Mouse (Mus musculus): ENCODE data around the gene Dtl. TPM values are rescaled to one million over a fixed set of nuclear protein-coding genes. Genes with fewer than 3 reads are reported as not detected.

The Dtl gene
- polyA plus RNA-seq, 1 experiment from 2014 or later: 12.7 TPM

GRCm38 (mm10) chr1:191584483-191584882 lies 9.1 kb upstream of the Dtl start:
- ChIA-PET CTCF (interaction anchor here (9.7 kb wide), 1 partner anchor 235 kb away, joined by 70 read pairs; the partner anchor contains the start of gene Nek2), POLR2A (no interaction called here)
- TF ChIP-seq CTCF (IDR thresholded peaks at IDR 0.05): no peak
- in situ Hi-C loops (cut with MboI; ENCODE audit: low pct_unique_long_range_greater_than_20kb): no loop called here
- ATAC-seq (no peak), DNase-seq (ENCODE audit: low read depth, low spot score) (no peak)
- no peaks in the 10 kb centered on the region for H3K27me3 ChIP-seq

GRCm38 (mm10) chr1:191583836-191584235 lies 8.5 kb upstream of the Dtl start:
- DNase-seq (ENCODE audit: low read depth, low spot score) (no peak), ATAC-seq (no peak)
- ChIA-PET POLR2A (no interaction called here), CTCF (interaction anchor here (9.7 kb wide), 1 partner anchor 236 kb away, joined by 70 read pairs; the partner anchor contains the start of gene Nek2)
- no peaks in the 10 kb centered on the region for H3K27me3 ChIP-seq
- in situ Hi-C loops (cut with MboI; ENCODE audit: low pct_unique_long_range_greater_than_20kb): no loop called here
- TF ChIP-seq CTCF (IDR thresholded peaks at IDR 0.05): no peak

GRCm38 (mm10) chr1:191581641-191582040 lies 6.3 kb upstream of the Dtl start:
- ChIA-PET POLR2A (interaction anchor here (0.7 kb wide), 1 partner anchor 136 kb away, joined by 5 read pairs; the partner anchor contains the start of gene Lpgat1), CTCF (interaction anchor here (9.7 kb wide), 1 partner anchor 238 kb away, joined by 70 read pairs; the partner anchor contains the start of gene Nek2)
- DNase-seq (ENCODE audit: low read depth, low spot score): no peak
- no peaks in the 10 kb centered on the region for H3K27me3 ChIP-seq
- in situ Hi-C loops (cut with MboI; ENCODE audit: low pct_unique_long_range_greater_than_20kb): no loop called here
- ATAC-seq: no peak
- TF ChIP-seq CTCF (IDR thresholded peaks at IDR 0.05): no peak

GRCm38 (mm10) chr1:191579524-191579923 lies 4.2 kb upstream of the Dtl start:
- in situ Hi-C loops (cut with MboI; ENCODE audit: low pct_unique_long_range_greater_than_20kb): no loop called here
- H3K27me3 ChIP-seq: no peaks in the 10 kb centered on the region
- TF ChIP-seq CTCF (IDR thresholded peaks at IDR 0.05): no peak
- DNase-seq (ENCODE audit: low read depth, low spot score) (no peak), ATAC-seq (no peak)
- ChIA-PET CTCF (interaction anchor here (1.1 to 9.7 kb wide), 2 partner anchors 9 to 240 kb away, joined by 3 to 70 read pairs; partner anchors contain the start of gene Nek2), POLR2A (no interaction called here)

GRCm38 (mm10) chr1:191574871-191575457 lies 380 bp downstream of the Dtl start:
- POLR2A ChIA-PET: interaction anchor here (1.9 kb wide), 1 partner anchor 243 kb away, joined by 9 read pairs; no protein-coding TSS in a partner anchor
- DNase-seq (ENCODE audit: low read depth, low spot score) (no peak), ATAC-seq (peak; percentile 49)
- in situ Hi-C loops (cut with MboI; ENCODE audit: low pct_unique_long_range_greater_than_20kb): loop anchor here (25.0 kb wide), 2 partner anchors 488 to 638 kb away; partner anchors contain the start of genes Angel2 and Batf3
- no peak for TF ChIP-seq CTCF (IDR thresholded peaks at IDR 0.05)
- CTCF ChIA-PET: interaction anchor here (0.6 to 4.0 kb wide), 23 partner anchors 11 to 390 kb away, joined by 3 to 47 read pairs (median 5); partner anchors contain the start of genes Nek2 and Tmem206
- no peaks in the 10 kb centered on the region for H3K27me3 ChIP-seq

- ChIA-PET POLR2A (no interaction called here), CTCF (interaction anchor here (1.2 to 2.8 kb wide), 4 partner anchors 11 to 244 kb away, joined by 3 to 15 read pairs (median 8); no protein-coding TSS in a partner anchor)
- no peak for TF ChIP-seq CTCF (IDR thresholded peaks at IDR 0.05)
- H3K27me3 ChIP-seq: no peaks in the 10 kb centered on the region
- in situ Hi-C loops (cut with MboI; ENCODE audit: low pct_unique_long_range_greater_than_20kb): loop anchor here (25.0 kb wide), 2 partner anchors 487 to 637 kb away; partner anchors contain the start of genes Angel2 and Batf3
- no peak for DNase-seq (ENCODE audit: low read depth, low spot score)
- ATAC-seq: no peak
Measured at GRCm38 (mm10) chr1:191573906-191574639, 1.3 kb downstream of the Dtl start.

GRCm38 (mm10) chr1:191570415-191570814 lies 4.9 kb downstream of the Dtl start:
- ATAC-seq (no peak), DNase-seq (ENCODE audit: low read depth, low spot score) (no peak)
- H3K27me3 ChIP-seq: no peaks in the 10 kb centered on the region
- POLR2A ChIA-PET: no interaction called here
- CTCF ChIA-PET: no interaction called here
- in situ Hi-C loops (cut with MboI; ENCODE audit: low pct_unique_long_range_greater_than_20kb): loop anchor here (25.0 kb wide), 2 partner anchors 483 to 633 kb away; partner anchors contain the start of genes Angel2 and Batf3
- TF ChIP-seq CTCF (IDR thresholded peaks at IDR 0.05): no peak

GRCm38 (mm10) chr1:191569625-191570024 lies 5.7 kb downstream of the Dtl start:
- ChIA-PET CTCF (interaction anchor here (1.7 kb wide), 1 partner anchor 270 kb away, joined by 4 read pairs; no protein-coding TSS in a partner anchor), POLR2A (no interaction called here)
- no peak for TF ChIP-seq CTCF (IDR thresholded peaks at IDR 0.05)
- in situ Hi-C loops (cut with MboI; ENCODE audit: low pct_unique_long_range_greater_than_20kb): loop anchor here (5.0 to 25.0 kb wide), 4 partner anchors 177 to 632 kb away; partner anchors contain the start of genes Angel2 and Batf3
- no peaks in the 10 kb centered on the region for H3K27me3 ChIP-seq
- no peak for ATAC-seq
- no peak for DNase-seq (ENCODE audit: low read depth, low spot score)

- DNase-seq (ENCODE audit: low read depth, low spot score): no peak
- in situ Hi-C loops (cut with MboI; ENCODE audit: low pct_unique_long_range_greater_than_20kb): loop anchor here (5.0 to 25.0 kb wide), 4 partner anchors 176 to 631 kb away; partner anchors contain the start of genes Angel2 and Batf3
- H3K27me3 ChIP-seq: no peaks in the 10 kb centered on the region
- POLR2A ChIA-PET: interaction anchor here (1.1 kb wide), 1 partner anchor 176 kb away, joined by 3 read pairs; no protein-coding TSS in a partner anchor
- TF ChIP-seq CTCF (IDR thresholded peaks at IDR 0.05): no peak
- CTCF ChIA-PET: interaction anchor here (0.7 to 6.7 kb wide), 12 partner anchors 8 to 274 kb away, joined by 3 to 68 read pairs (median 4); no protein-coding TSS in a partner anchor
- no peak for ATAC-seq
Measured at GRCm38 (mm10) chr1:191567859-191568258, 7.5 kb downstream of the Dtl start.

DNA sequence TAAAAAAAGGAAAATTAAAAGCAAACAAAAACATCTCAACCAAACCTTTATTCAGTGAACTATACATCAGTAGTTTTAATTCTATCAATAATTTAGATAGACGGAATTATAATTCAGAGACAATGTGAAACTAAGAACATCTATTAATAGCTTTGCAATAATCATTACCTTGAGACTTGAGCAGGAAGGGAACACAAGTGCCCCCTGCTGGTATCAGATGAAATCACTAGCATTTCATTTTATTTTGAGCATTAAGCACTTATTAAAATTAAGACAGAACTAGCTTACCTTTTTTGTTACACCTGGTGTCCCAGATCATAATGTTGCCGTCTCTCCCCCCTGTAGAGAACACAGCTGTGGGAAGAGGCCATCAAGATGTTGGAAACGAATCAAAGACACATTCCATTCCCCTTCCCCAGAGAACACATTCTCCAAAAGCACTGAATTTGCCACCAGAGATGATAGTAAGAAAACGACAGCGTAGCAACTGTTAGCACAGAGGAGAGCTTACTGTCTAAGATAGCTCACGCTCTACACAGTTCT lies 12.4 kb downstream of the Dtl start:
- H3K27me3 ChIP-seq: no peaks in the 10 kb centered on the region
- in situ Hi-C loops (cut with MboI; ENCODE audit: low pct_unique_long_range_greater_than_20kb): loop anchor here (25.0 kb wide), 2 partner anchors 476 to 626 kb away; partner anchors contain the start of genes Angel2 and Batf3
- ChIA-PET CTCF (interaction anchor here (0.8 to 6.7 kb wide), 31 partner anchors 12 to 316 kb away, joined by 3 to 68 read pairs (median 4); partner anchors contain the start of genes Dtl, Ints7 and Tmem206), POLR2A (interaction anchor here (1.4 to 1.6 kb wide), 2 partner anchors 172 to 199 kb away, joined by 3 to 4 read pairs; no protein-coding TSS in a partner anchor)
- DNase-seq (ENCODE audit: low read depth, low spot score): no peak
- no peak for ATAC-seq
- TF ChIP-seq CTCF (IDR thresholded peaks at IDR 0.05): peak; percentile 60
